Mouse (Mus musculus) neutrophil, adult 83 days (primary cell): ENCODE data around the gene 2310057J18Rik. TPM values are rescaled to one million over a fixed set of nuclear protein-coding genes. Genes with fewer than 3 reads are reported as not detected.

Source experiments
- total RNA-seq, 2 experiments: library from RNA; stranded (reverse); gene quantifications; one replicate each; pipeline ENCODE4 v1.2.4; 2023

2310057J18Rik gene
- not detected for total RNA-seq

GRCm38 (mm10) chr10:28986203-28986602 is at the start of gene 2310057J18Rik:
Gene 2310057J18Rik (minus strand): TSS chr10:28986303.

Other genes starting within 250 kb of the 2310057J18Rik start
- gene Soga3, start 157.5 kb upstream of the 2310057J18Rik start, total RNA-seq, result not detected
- gene Gm49353, start 212.7 kb upstream of the 2310057J18Rik start, total RNA-seq, result not detected
- gene 9330159F19Rik, start 225.3 kb upstream of the 2310057J18Rik start, total RNA-seq, result not detected